In the genomic region with DNA sequence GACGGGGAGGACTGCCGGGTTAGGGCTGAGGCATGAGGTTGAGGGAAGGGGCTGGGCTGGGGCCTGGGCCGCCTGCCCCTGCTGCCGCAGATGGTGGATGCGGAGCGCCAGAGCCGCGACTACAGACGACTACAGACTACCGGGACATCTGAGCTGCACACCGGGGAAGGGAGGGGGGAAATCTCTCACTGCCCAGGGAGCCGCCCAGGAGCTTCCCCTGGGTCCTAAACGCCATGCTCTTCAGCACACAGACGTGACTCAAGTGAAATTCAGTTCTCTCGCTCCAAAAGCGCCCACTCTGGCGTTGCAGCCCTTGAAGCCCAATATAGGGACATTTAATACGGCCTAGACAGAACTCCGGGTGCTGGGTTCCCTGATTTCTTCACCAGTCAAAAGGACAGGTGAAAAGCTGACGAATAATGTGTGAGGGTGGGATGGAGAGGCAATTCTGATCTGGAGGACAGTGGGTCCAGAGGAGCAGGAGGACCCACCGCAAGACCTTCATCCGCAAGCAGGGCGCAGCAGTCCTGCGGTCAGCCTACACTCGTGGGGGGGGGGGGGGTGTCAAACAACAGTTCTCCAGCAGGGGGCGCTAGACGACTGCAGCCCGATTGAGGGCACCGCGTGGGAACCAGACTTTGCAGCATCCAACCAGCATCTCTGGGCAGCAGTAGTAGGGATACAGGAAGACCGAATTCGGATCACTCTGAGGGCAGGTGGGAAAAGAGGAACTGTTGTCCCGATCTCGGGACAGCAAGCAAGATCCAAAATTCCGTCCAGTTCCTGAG, we compare ENCODE assay signal across 7 mouse cellular contexts. TPM values are rescaled to one million over a fixed set of nuclear protein-coding genes. Genes with fewer than 3 reads are reported as not detected.
DNase-seq lines count a peak whose midpoint lies in the region; ATAC-seq and TF ChIP-seq lines count a peak whose summit lies in the region.

Gene Ush1g, minus strand, starts transcription at position 136 of the 788 bp plus-strand sequence.

- H3K27me3 ChIP-seq in hindbrain, embryonic 15.5 days = peaks cover 78% of the 10 kb centered on the region
- peaks cover 63% of the 10 kb centered on the region for H3K27me3 ChIP-seq in liver, embryonic 14.5 days (ENCODE audit: control insufficient read depth, insufficient read depth, low read length)
- peaks cover 75% of the 10 kb centered on the region for H3K27me3 ChIP-seq in neural tube, embryonic 11.5 days (ENCODE audit: control insufficient read depth, insufficient read depth, low read length)

- ATAC-seq in erythroblast, adult 5-6 weeks (replicated peaks; ENCODE audit: low FRiP score, poor library complexity, severe bottlenecking) = peak; percentile 45; the same call in 1 of the 2 replicates
- peak; percentile 37; the same call in 1 of the 2 replicates for ATAC-seq in hindbrain, embryonic 15.5 days (ENCODE audit: low FRiP score, low read depth)
- ATAC-seq in liver, embryonic 14.5 days (ENCODE audit: insufficient read depth) = 0 out of 2 replicates have a peak, but pooled peaks have one; percentile 15
- ATAC-seq in neural tube, embryonic 11.5 days (ENCODE audit: insufficient read depth, low FRiP score, low TSS enrichment) = no peak

- peak within 1 kb of the TSS; percentile 38 for H3K4me2 ChIP-seq in hindbrain, embryonic 15.5 days
- no peak within 1 kb of the TSS for H3K4me2 ChIP-seq in liver, embryonic 14.5 days (ENCODE audit: low read depth)
- H3K4me2 ChIP-seq in neural tube, embryonic 11.5 days (ENCODE audit: low read depth) = no peak within 1 kb of the TSS

- no peak for TF ChIP-seq POLR2A in brain, embryonic 14.5 days (IDR thresholded peaks at IDR 0.05; ENCODE audit: borderline replicate concordance, extremely low read depth, insufficient read depth, insufficient read length, poor library complexity, severe bottlenecking)

- no peak within 1 kb of the TSS for H3K27ac ChIP-seq in hindbrain, embryonic 15.5 days (replicated peaks)
- no peak within 1 kb of the TSS for H3K27ac ChIP-seq in liver, embryonic 14.5 days
- no peak within 1 kb of the TSS for H3K27ac ChIP-seq in neural tube, embryonic 11.5 days (ENCODE audit: low read depth, low read length)

- no peak for TF ChIP-seq EP300 in liver, embryonic 14.5 days (IDR thresholded peaks at IDR 0.05; ENCODE audit: low read depth)

- peaks cover 34% of the 10 kb centered on the region for H3K4me1 ChIP-seq in hindbrain, embryonic 15.5 days (replicated peaks)
- H3K4me1 ChIP-seq in liver, embryonic 14.5 days (replicated peaks; ENCODE audit: control insufficient read depth in 2 of 2, insufficient read depth in 2 of 2, low read length in 1 of 2) = no peaks in the 10 kb centered on the region
- H3K4me1 ChIP-seq in neural tube, embryonic 11.5 days (ENCODE audit: control insufficient read depth, insufficient read depth, low read length) = peaks cover 5% of the 10 kb centered on the region; the same call in 1 of the 2 replicates

- H3K4me3 ChIP-seq in hindbrain, embryonic 15.5 days = peak within 1 kb of the TSS; percentile 20
- no peak within 1 kb of the TSS for H3K4me3 ChIP-seq in liver, embryonic 14.5 days (ENCODE audit: insufficient read depth in 1 of 2, low read depth in 2 of 2, low read length in 2 of 2)
- no peak within 1 kb of the TSS for H3K4me3 ChIP-seq in neural tube, embryonic 11.5 days (ENCODE audit: low read depth, low read length)

- H3K9ac ChIP-seq in hindbrain, embryonic 15.5 days = peak within 1 kb of the TSS; percentile 8; the same call in 1 of the 2 replicates
- H3K9ac ChIP-seq in liver, embryonic 14.5 days (replicated peaks) = no peak within 1 kb of the TSS
- H3K9ac ChIP-seq in neural tube, embryonic 11.5 days (ENCODE audit: low read length) = no peak within 1 kb of the TSS

- WGBS in hindbrain, embryonic 15.5 days = 3% methylated on average over 35 of the region's 35 CpGs
- WGBS in liver, embryonic 14.5 days (ENCODE audit: insufficient replicate concordance) = 6% methylated on average over 35 of the region's 35 CpGs
- 5% methylated on average over 35 of the region's 35 CpGs for WGBS in neural tube, embryonic 11.5 days

- DNase-seq in urinary bladder, postnatal 14 days (ENCODE audit: low spot score) = peak; percentile 54
- no peak for DNase-seq in urinary bladder, postnatal 10 days (ENCODE audit: low spot score)
- peak; percentile 79 for DNase-seq in brain, embryonic 14.5 days (ENCODE audit: low read depth)
- DNase-seq in liver, embryonic 14.5 days (ENCODE audit: low read depth in 3 of 3, low spot score in 3 of 3) = peak in 2 of 3 experiments; percentile 10 to 14
- peak; percentile 80 for DNase-seq in neural tube, embryonic 11.5 days (ENCODE audit: low spot score)

- no peaks in the 10 kb centered on the region for H3K36me3 ChIP-seq in hindbrain, embryonic 15.5 days
- H3K36me3 ChIP-seq in liver, embryonic 14.5 days (replicated peaks; ENCODE audit: control insufficient read depth, insufficient read depth, low read depth) = no peaks in the 10 kb centered on the region
- H3K36me3 ChIP-seq in neural tube, embryonic 11.5 days (ENCODE audit: control insufficient read depth, insufficient read depth, low read length) = no peaks in the 10 kb centered on the region

- TF ChIP-seq CTCF in brain, embryonic 14.5 days (IDR thresholded peaks at IDR 0.05; ENCODE audit: borderline replicate concordance, extremely low read depth, insufficient read depth, insufficient read length) = peak; percentile 90
- peak; percentile 96 for TF ChIP-seq CTCF in liver, embryonic 14.5 days (IDR thresholded peaks at IDR 0.05; ENCODE audit: low read depth)

- H3K9me3 ChIP-seq in hindbrain, embryonic 15.5 days = no peaks in the 10 kb centered on the region
- H3K9me3 ChIP-seq in liver, embryonic 14.5 days (ENCODE audit: control insufficient read depth, low read length) = no peaks in the 10 kb centered on the region
- H3K9me3 ChIP-seq in neural tube, embryonic 11.5 days (ENCODE audit: control insufficient read depth, low read length) = no peaks in the 10 kb centered on the region

RNA-seq across cellular contexts. Expression of gene Ush1g, which starts in this region (rescaled TPM):
- polyA plus RNA-seq in brain, embryonic 14.5 days (2012; rRNA removed) = 0.04 and 0.11 TPM in 2 replicates
- total RNA-seq in erythroblast, adult 5-6 weeks (2015; ENCODE audit: low replicate concordance) = not detected in 2 replicates
- total RNA-seq in erythroblast, adult 5-6 weeks (2017; ENCODE audit: low replicate concordance) = not detected in 2 replicates
- polyA plus RNA-seq in hindbrain, embryonic 15.5 days (2015; fragmentation: Nextera tagmentation; extraction: Ambion mirVana) = 0.06 and 0.38 TPM in 2 replicates
- polyA plus RNA-seq in liver, embryonic 14.5 days (2012; rRNA removed) = 0.04 and 0.06 TPM in 2 replicates
- 0.06 and 0.16 TPM in 2 replicates for polyA plus RNA-seq in liver, embryonic 14.5 days (2014; fragmentation: Nextera tagmentation; extraction: Ambion mirVana)
- polyA plus RNA-seq in neural tube, embryonic 11.5 days (2014; fragmentation: Nextera tagmentation; extraction: Ambion mirVana) = 0.12 TPM in 1 of 2 replicates, not detected in the other

Comparison
In these comparisons a context has a peak if more than half of its experiments do, and no peak if none do; other contexts are left out.
1. Peak in DNase-seq in brain, embryonic 14.5 days; RNA of the gene not detected or under 1 TPM.
2. Peak in ATAC-seq in erythroblast, adult 5-6 weeks; RNA of the gene not detected or under 1 TPM.
3. Peak in ATAC-seq, H3K4me3 ChIP-seq, H3K9ac ChIP-seq and H3K4me2 ChIP-seq in hindbrain, embryonic 15.5 days; RNA of the gene not detected or under 1 TPM.
4. Peak in DNase-seq and ATAC-seq in liver, embryonic 14.5 days; RNA of the gene not detected or under 1 TPM.
5. Peak in DNase-seq in neural tube, embryonic 11.5 days; RNA of the gene not detected or under 1 TPM.